Mouse (Mus musculus) kidney, postnatal 14 days (tissue): ENCODE data around the gene Xrcc6.
"Not testable (repeated sequence)": the region's sequence is repeated elsewhere in the genome, so short reads cannot be mapped to it uniquely, and the experiment has no call there.

ENCODE experiments used
- DNase-seq: peaks from one replicate; pipeline ENCODE4 v3.0.0; 2022; ENCODE audit warnings: mixed read lengths

Gene Xrcc6

GRCm38 (mm10) chr15:81966062-81966829, 21.4 kb upstream of the Xrcc6 start:
- DNase-seq: no peak

- no peak for DNase-seq
Measured at GRCm38 (mm10) chr15:81967821-81968220, 19.8 kb upstream of the Xrcc6 start.

- DNase-seq: no peak
Measured at GRCm38 (mm10) chr15:81968447-81968846, 19.2 kb upstream of the Xrcc6 start.

- DNase-seq: peak; percentile 32
Measured at GRCm38 (mm10) chr15:81969173-81969572, 18.5 kb upstream of the Xrcc6 start.

GRCm38 (mm10) chr15:81969635-81970034, 18.0 kb upstream of the Xrcc6 start:
- not testable (repeated sequence) for DNase-seq

- not testable (repeated sequence) for DNase-seq
Measured at GRCm38 (mm10) chr15:81970498-81970897, 17.1 kb upstream of the Xrcc6 start.

- not testable (repeated sequence) for DNase-seq
Measured at GRCm38 (mm10) chr15:81975156-81975555, 12.5 kb upstream of the Xrcc6 start.

GRCm38 (mm10) chr15:81980321-81980720, 7.3 kb upstream of the Xrcc6 start, which contains the start of gene 1700029P11Rik:
TSS of gene 1700029P11Rik (plus strand) at chr15:81980540.
- no peak for DNase-seq

GRCm38 (mm10) chr15:81982173-81982572, 5.5 kb upstream of the Xrcc6 start:
- DNase-seq: no peak

- DNase-seq: no peak
Measured at GRCm38 (mm10) chr15:81985267-81986161, 2.1 kb upstream of the Xrcc6 start.

GRCm38 (mm10) chr15:81989371-81990062, 1.9 kb downstream of the Xrcc6 start:
- peak; percentile 92 for DNase-seq

- DNase-seq: no peak
Measured at GRCm38 (mm10) chr15:81990549-81990948, 2.9 kb downstream of the Xrcc6 start.

GRCm38 (mm10) chr15:81993992-81994391, 6.4 kb downstream of the Xrcc6 start:
- DNase-seq: no peak

- DNase-seq: no peak
Measured at GRCm38 (mm10) chr15:82004257-82004656, 16.6 kb downstream of the Xrcc6 start.

GRCm38 (mm10) chr15:82011947-82012346, 24.3 kb downstream of the Xrcc6 start:
- DNase-seq: no peak

GRCm38 (mm10) chr15:82014745-82015391, 27.2 kb downstream of the Xrcc6 start:
- peak; percentile 47 for DNase-seq

GRCm38 (mm10) chr15:82015392-82016100, 27.9 kb downstream of the Xrcc6 start:
- DNase-seq: no peak

- DNase-seq: peak; percentile 99
Measured at GRCm38 (mm10) chr15:82016101-82016808, 28.6 kb downstream of the Xrcc6 start.

GRCm38 (mm10) chr15:82016830-82017229, 29.2 kb downstream of the Xrcc6 start:
- no peak for DNase-seq

GRCm38 (mm10) chr15:82017461-82017860, 29.8 kb downstream of the Xrcc6 start:
- no peak for DNase-seq

- no peak for DNase-seq
Measured at GRCm38 (mm10) chr15:82019288-82019687, 31.7 kb downstream of the Xrcc6 start.
